Mouse (Mus musculus): Measurements from ENCODE around the gene Fbxo27.

DNA sequence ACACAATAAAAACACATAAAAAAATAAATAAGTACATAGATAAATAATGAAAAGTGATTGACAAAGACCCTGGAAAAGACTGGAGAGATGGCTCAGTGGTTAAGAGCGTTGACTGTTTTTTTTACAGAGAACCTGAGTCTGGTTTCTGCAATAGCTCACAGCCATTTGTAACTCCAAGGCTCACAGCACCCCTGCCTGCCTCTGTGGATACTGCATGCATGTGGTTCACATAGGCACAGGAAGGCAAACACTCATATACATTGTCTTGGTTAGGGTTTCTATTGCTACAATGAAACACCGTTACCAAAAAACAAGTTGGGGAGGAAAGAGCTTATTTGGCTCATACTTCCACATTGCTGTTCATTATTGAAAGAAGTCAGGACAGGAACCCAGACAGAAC lies 22.9 kb downstream of the Fbxo27 start:
- TF ChIP-seq CTCF (IDR thresholded peaks at IDR 0.05), result no peak
- TF ChIP-seq POLR2A (IDR thresholded peaks at IDR 0.05; ENCODE audit: insufficient read depth, low read depth, low read length), result no peak

Data from heart, adult 2 months (tissue).